Mouse (Mus musculus): ENCODE data around the gene Rpa1. TPM values are rescaled to one million over a fixed set of nuclear protein-coding genes. Genes with fewer than 3 reads are reported as not detected.
"Not testable (repeated sequence)": the region's sequence is repeated elsewhere in the genome, so short reads cannot be mapped to it uniquely, and the experiment has no call there.

Rpa1 gene
- polyA plus RNA-seq, 1 experiment: 76.4 TPM

DNA sequence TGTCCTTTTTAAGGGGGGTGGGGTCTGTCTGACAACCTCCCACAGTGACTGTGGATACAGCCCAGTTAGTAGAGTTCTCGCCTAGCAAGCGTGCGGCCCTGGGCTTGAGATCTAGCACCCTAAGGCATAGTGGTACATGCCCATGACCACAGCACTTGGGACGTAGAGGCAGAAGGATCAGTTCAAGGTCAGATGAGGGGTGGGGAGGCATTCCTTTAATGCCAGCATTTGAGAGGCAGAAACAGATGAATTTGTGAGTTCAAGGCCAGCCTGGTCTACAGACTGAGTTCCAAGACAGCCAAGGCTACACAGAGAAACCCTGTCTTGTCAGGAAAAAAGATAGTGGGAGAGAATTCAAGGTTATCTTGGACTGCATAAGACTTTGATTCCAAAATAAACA, 61.3 kb downstream of the Rpa1 start:
- Histone ChIP-seq H3K4me3 (ENCODE audit: control insufficient read depth, low read depth, low read length) (no peak overlapping the region), H3K4me1 (ENCODE audit: control insufficient read depth, insufficient read depth, low read length) (peaks cover 9% of the 10 kb centered on the region), H3K27me3 (ENCODE audit: control insufficient read depth, insufficient read depth, low read length) (no peaks in the 10 kb centered on the region; the same call in 1 of the 2 replicates), H3K36me3 (ENCODE audit: control insufficient read depth, insufficient read depth, low read length) (no peaks in the 10 kb centered on the region), H3K27ac (ENCODE audit: control insufficient read depth, insufficient read depth, low read depth, low read length) (no peak overlapping the region)
- TF ChIP-seq CTCF (IDR thresholded peaks at IDR 0.05; ENCODE audit: control insufficient read depth, insufficient read depth, insufficient replicate concordance, low read depth, low read length) (no peak), POLR2A (IDR thresholded peaks at IDR 0.05; ENCODE audit: control insufficient read depth, low read depth, low read length) (no peak)

DNA sequence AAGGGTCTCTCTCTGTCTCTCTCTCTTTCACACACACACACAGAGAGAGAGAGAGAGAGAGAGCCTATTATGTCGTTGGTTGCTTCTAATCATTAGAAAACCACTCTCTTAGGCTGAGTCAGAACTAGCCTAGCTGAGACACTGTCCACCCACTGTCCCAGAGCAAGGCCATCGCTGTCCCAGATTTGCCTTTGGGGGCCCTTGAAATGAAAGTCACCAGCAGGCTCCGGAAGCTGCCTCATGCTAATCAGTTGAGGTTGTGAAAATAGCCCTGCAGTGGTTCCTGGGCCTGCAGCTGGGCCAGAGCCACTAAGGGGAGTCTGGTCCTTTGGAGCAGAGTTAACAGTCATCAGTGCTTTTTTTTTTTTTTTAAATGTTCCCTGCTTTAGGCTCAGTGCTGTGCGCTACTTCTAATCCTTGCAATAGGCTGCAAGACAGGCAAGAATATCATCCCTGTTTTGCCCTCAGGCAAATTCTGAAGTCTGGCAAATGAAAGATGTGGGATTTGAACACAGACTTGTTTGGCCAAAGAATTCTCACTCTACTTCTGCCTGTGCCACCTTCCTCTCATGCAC, 62.1 kb downstream of the Rpa1 start:
- Histone ChIP-seq H3K36me3 (ENCODE audit: control insufficient read depth, insufficient read depth, low read length) (no peaks in the 10 kb centered on the region), H3K4me3 (ENCODE audit: control insufficient read depth, low read depth, low read length) (no peak overlapping the region), H3K4me1 (ENCODE audit: control insufficient read depth, insufficient read depth, low read length) (peaks cover 7% of the 10 kb centered on the region), H3K27me3 (ENCODE audit: control insufficient read depth, insufficient read depth, low read length) (no peaks in the 10 kb centered on the region; the same call in 1 of the 2 replicates), H3K27ac (ENCODE audit: control insufficient read depth, insufficient read depth, low read depth, low read length) (no peak overlapping the region)
- TF ChIP-seq CTCF (IDR thresholded peaks at IDR 0.05; ENCODE audit: control insufficient read depth, insufficient read depth, insufficient replicate concordance, low read depth, low read length) (no peak), POLR2A (IDR thresholded peaks at IDR 0.05; ENCODE audit: control insufficient read depth, low read depth, low read length) (no peak)

DNA sequence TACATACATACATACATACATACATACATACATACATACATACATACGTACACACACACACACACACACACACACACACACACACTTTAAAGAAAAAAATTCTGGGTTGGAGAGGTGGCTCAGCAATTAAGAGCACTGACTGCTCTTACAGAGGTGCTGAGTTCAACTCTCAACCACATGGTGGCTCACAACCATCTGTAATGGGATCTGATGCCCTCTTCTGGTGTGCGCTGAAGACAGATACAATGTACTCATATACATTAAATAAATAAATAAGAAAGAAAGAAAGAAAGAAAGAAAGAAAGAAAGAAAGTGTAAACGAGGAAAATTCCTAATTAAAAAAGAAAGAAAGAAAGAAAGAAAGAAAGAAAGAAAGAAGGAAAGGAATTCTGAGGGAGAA, 64.3 kb downstream of the Rpa1 start:
- H3K27ac ChIP-seq (ENCODE audit: control insufficient read depth, insufficient read depth, low read depth, low read length); H3K27me3 ChIP-seq (ENCODE audit: control insufficient read depth, insufficient read depth, low read length); H3K36me3 ChIP-seq (ENCODE audit: control insufficient read depth, insufficient read depth, low read length); H3K4me3 ChIP-seq (ENCODE audit: control insufficient read depth, low read depth, low read length): not testable (repeated sequence)
- H3K4me1 ChIP-seq (ENCODE audit: control insufficient read depth, insufficient read depth, low read length): peaks cover 13% of the 10 kb centered on the region

DNA sequence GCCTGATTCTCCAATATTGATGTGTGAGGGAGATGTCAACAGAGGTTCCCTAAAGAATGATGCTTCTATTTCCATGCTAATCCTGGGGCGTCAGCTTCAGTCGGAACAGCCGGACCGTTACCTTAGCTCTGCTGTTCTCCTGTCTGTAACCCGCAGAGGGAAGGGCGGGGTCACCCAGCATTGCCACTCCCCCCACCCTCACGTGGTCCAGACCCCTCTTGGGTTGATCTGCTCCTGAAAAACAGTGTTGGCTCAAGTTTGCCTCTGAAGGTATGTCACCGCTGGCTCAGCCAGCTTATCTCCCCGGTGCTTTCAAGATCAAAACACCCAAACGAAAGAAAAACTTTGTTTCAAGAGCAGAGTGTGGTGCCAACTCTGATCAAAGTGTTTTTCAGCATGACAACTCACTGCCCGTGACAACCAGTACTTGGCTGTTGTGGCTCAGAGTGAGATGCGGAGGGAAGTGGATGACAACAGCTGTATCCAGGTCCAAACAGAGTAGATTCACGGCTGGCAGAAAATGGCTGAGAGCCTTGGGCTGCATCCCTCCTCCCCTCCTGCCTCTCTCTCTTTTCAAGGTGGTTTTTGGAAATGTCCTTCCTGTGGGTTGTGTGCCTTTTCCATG, 65.5 kb downstream of the Rpa1 start:
- Histone ChIP-seq H3K36me3 (ENCODE audit: control insufficient read depth, insufficient read depth, low read length) (no peaks in the 10 kb centered on the region), H3K27ac (ENCODE audit: control insufficient read depth, insufficient read depth, low read depth, low read length) (no peak overlapping the region), H3K4me3 (ENCODE audit: control insufficient read depth, low read depth, low read length) (no peak overlapping the region), H3K4me1 (ENCODE audit: control insufficient read depth, insufficient read depth, low read length) (peaks cover 13% of the 10 kb centered on the region), H3K27me3 (ENCODE audit: control insufficient read depth, insufficient read depth, low read length) (no peaks in the 10 kb centered on the region; the same call in 1 of the 2 replicates)
- no peak for TF ChIP-seq CTCF (IDR thresholded peaks at IDR 0.05; ENCODE audit: control insufficient read depth, insufficient read depth, insufficient replicate concordance, low read depth, low read length)
- no peak for TF ChIP-seq POLR2A (IDR thresholded peaks at IDR 0.05; ENCODE audit: control insufficient read depth, low read depth, low read length)

DNA sequence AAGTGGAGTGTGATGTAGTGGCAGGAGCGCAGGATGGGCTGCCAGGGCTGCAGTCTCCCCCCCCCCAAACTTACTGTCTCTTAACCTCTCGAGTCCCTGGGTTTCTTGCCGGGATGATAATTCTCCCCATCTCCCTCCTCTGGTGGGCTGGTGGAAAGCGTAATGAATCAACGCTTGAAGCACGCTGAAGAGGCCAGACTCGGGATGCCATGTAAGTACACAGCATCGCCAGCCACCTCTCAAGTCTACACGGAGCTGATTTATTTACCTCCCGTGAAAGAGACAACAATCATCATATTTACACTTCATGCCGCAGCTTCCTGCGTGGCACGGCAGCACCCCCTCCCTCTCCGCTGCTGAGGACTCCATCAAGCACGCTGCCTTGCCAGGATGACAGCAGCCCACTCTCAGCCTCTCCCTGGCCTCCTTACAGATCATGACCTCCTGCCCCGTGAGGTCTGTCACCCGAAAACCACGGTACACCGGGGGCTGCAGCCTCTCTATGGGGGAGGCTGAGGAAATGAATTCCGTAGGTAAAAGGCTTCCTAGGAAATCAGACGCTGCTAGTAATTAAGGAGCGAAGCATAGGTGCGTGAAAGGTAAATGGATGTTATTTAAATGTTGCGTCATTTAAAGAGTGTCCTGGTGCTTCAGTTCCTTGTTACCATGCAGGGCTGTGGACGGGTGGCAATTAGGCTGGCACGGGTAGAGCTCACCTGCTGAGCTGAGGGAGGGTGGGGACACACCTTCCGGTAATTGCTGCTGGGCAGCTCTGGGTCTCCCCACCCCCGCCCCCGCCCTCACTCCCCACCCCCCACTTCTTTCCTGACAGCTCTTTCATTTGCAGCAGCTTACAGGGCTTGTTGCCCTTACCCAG, 66.5 kb downstream of the Rpa1 start:
- Histone ChIP-seq H3K27ac (ENCODE audit: control insufficient read depth, insufficient read depth, low read depth, low read length) (no peak overlapping the region), H3K36me3 (ENCODE audit: control insufficient read depth, insufficient read depth, low read length) (no peaks in the 10 kb centered on the region), H3K4me1 (ENCODE audit: control insufficient read depth, insufficient read depth, low read length) (peaks cover 13% of the 10 kb centered on the region), H3K4me3 (ENCODE audit: control insufficient read depth, low read depth, low read length) (no peak overlapping the region; the same call in 1 of the 2 replicates), H3K27me3 (ENCODE audit: control insufficient read depth, insufficient read depth, low read length) (no peaks in the 10 kb centered on the region; the same call in 1 of the 2 replicates)
- TF ChIP-seq POLR2A (IDR thresholded peaks at IDR 0.05; ENCODE audit: control insufficient read depth, low read depth, low read length) (no peak), CTCF (IDR thresholded peaks at IDR 0.05; ENCODE audit: control insufficient read depth, insufficient read depth, insufficient replicate concordance, low read depth, low read length) (no peak)

DNA sequence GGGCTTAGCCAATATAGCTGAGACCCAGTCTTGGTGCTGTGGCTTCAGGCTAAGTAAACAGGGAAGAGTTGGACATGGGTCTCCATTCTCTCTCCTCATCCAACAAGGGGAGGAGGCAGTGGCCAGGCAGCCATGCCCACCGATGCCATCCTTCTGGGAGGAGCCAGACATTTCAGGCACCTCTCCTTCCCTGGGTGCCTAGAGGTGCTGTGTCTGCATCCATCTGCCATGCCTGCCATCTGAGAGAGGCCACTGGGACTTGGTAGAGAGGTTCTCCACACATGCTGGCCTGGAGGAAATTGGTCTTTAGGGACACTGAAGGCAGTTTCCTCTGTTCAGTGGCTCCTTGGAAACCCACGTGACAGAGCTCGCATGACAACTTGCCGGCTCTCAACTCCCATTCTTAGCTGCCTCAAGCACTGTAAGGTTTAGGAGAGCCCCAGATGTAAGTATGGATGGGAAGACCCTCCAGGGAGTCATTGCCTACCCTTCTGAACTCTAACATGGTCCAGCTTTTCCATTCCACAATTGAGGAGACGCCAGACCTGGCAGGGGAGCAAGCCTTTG, 67.6 kb downstream of the Rpa1 start:
- Histone ChIP-seq H3K27me3 (ENCODE audit: control insufficient read depth, insufficient read depth, low read length) (no peaks in the 10 kb centered on the region; the same call in 1 of the 2 replicates), H3K27ac (ENCODE audit: control insufficient read depth, insufficient read depth, low read depth, low read length) (no peak overlapping the region), H3K4me3 (ENCODE audit: control insufficient read depth, low read depth, low read length) (no peak overlapping the region), H3K4me1 (ENCODE audit: control insufficient read depth, insufficient read depth, low read length) (peaks cover 13% of the 10 kb centered on the region), H3K36me3 (ENCODE audit: control insufficient read depth, insufficient read depth, low read length) (no peaks in the 10 kb centered on the region)
- TF ChIP-seq CTCF (IDR thresholded peaks at IDR 0.05; ENCODE audit: control insufficient read depth, insufficient read depth, insufficient replicate concordance, low read depth, low read length) (no peak), POLR2A (IDR thresholded peaks at IDR 0.05; ENCODE audit: control insufficient read depth, low read depth, low read length) (no peak)

DNA sequence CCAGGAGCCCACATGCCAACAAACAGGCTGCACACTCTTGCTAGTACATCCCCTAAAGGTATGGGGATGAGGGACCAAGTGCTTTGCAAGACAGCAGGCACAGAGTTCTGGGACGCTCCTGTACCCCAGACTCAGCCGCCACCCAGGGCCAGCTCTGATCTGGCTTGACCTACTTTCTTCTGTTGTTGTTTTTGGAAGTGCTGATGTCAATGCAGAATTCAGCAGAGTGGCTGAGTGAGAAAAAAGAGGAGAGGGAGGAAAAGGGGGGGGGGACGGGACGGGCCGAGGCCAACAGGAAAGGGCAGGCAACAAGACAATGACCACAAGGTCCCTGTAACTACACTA, 68.1 kb downstream of the Rpa1 start:
- Histone ChIP-seq H3K4me1 (ENCODE audit: control insufficient read depth, insufficient read depth, low read length) (peaks cover 13% of the 10 kb centered on the region), H3K4me3 (ENCODE audit: control insufficient read depth, low read depth, low read length) (no peak overlapping the region), H3K36me3 (ENCODE audit: control insufficient read depth, insufficient read depth, low read length) (no peaks in the 10 kb centered on the region), H3K27me3 (ENCODE audit: control insufficient read depth, insufficient read depth, low read length) (no peaks in the 10 kb centered on the region; the same call in 1 of the 2 replicates), H3K27ac (ENCODE audit: control insufficient read depth, insufficient read depth, low read depth, low read length) (no peak overlapping the region)
- TF ChIP-seq CTCF (IDR thresholded peaks at IDR 0.05; ENCODE audit: control insufficient read depth, insufficient read depth, insufficient replicate concordance, low read depth, low read length): no peak
- no peak for TF ChIP-seq POLR2A (IDR thresholded peaks at IDR 0.05; ENCODE audit: control insufficient read depth, low read depth, low read length)
